Mouse (Mus musculus): ENCODE measurements around the gene Agl. TPM values are rescaled to one million over a fixed set of nuclear protein-coding genes. Genes with fewer than 3 reads are reported as not detected.
"Not testable (repeated sequence)": the region's sequence is repeated elsewhere in the genome, so short reads cannot be mapped to it uniquely, and the experiment has no call there.

The Agl gene
- polyA plus RNA-seq, 1 experiment from 2014 or later = 24.0 TPM

DNA sequence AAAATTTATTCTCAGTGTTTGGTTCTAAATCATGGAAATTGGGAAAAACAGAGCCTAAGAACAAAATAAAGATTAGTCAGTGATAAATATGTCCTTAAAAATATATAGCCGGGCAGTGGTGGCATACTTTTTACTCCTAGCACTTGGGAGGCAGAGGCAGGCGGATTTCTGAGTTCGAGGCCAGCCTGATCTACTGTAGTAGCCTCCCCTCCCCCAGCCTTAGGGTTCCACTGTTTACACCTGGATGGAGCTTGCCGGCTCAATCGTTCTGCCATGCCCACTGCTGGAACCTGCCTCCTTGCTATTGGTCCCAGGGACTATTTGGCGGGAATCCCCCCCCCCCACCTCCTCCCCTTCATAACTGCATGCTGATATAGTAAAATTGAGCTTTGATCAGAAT lies 2.4 kb upstream of the Agl start:
- H3K4me3 ChIP-seq; H3K9ac ChIP-seq; H3K4me1 ChIP-seq; H3K27me3 ChIP-seq; H3K27ac ChIP-seq; H3K36me3 ChIP-seq; H3K9me3 ChIP-seq; ATAC-seq (ENCODE audit: insufficient number of reproducible peaks, low FRiP score, low TSS enrichment, low read depth); H3K4me2 ChIP-seq: not testable (repeated sequence)
- WGBS = 77% methylated on average over 6 of the region's 6 CpGs

GRCm38 (mm10) chr3:116809221-116809620 lies 1.3 kb upstream of the Agl start:
- Histone ChIP-seq H3K9me3 (no peaks in the 10 kb centered on the region), H3K27ac (no peak overlapping the region), H3K4me1 (peaks cover 7% of the 10 kb centered on the region; the same call in 1 of the 2 replicates), H3K4me3 (no peak overlapping the region), H3K27me3 (no peaks in the 10 kb centered on the region), H3K4me2 (no peak overlapping the region), H3K36me3 (no peaks in the 10 kb centered on the region), H3K9ac (no peak overlapping the region)
- ATAC-seq (ENCODE audit: insufficient number of reproducible peaks, low FRiP score, low TSS enrichment, low read depth) = no peak
- WGBS = 93% methylated on average over 6 of the region's 6 CpGs

GRCm38 (mm10) chr3:116808507-116809217 lies 696 bp upstream of the Agl start:
- Histone ChIP-seq H3K27ac (peak overlapping the region; percentile 93), H3K9ac (peak overlapping the region; percentile 62), H3K9me3 (no peaks in the 10 kb centered on the region), H3K4me1 (peaks cover 7% of the 10 kb centered on the region; the same call in 1 of the 2 replicates), H3K27me3 (no peaks in the 10 kb centered on the region), H3K36me3 (no peaks in the 10 kb centered on the region), H3K4me3 (peak overlapping the region; percentile 76), H3K4me2 (peak overlapping the region; percentile 69)
- 61% methylated on average over 10 of the region's 10 CpGs for WGBS
- ATAC-seq (ENCODE audit: insufficient number of reproducible peaks, low FRiP score, low TSS enrichment, low read depth) = no peak

DNA sequence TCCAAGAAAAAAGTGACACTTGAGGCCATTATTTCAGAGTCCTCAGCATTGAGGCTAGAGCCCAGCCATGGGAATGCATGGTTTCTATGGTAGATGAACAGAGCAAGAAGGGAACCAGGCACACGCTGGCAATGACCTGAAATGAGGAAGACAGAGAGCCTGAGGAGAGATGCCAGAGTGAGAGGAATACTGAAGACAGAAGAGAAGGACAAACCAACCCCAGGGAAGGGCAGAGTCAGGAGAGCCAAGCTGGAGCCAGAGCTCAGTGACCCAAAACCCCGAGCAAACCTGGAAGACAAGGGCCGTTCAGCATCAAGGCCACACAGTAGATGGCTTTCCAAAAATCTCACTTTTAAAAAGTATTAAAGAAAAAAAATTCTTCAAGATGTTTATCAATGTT lies 2.1 kb downstream of the Agl start:
- no peak overlapping the region for H3K4me2 ChIP-seq
- H3K27me3 ChIP-seq = no peaks in the 10 kb centered on the region
- peaks cover 8% of the 10 kb centered on the region; the same call in 1 of the 2 replicates for H3K36me3 ChIP-seq
- 82% methylated on average over 3 of the region's 3 CpGs for WGBS
- ATAC-seq (ENCODE audit: insufficient number of reproducible peaks, low FRiP score, low TSS enrichment, low read depth) = no peak
- no peak overlapping the region for H3K4me3 ChIP-seq
- no peak overlapping the region for H3K27ac ChIP-seq
- no peak overlapping the region for H3K9ac ChIP-seq
- no peaks in the 10 kb centered on the region for H3K9me3 ChIP-seq
- peaks cover 7% of the 10 kb centered on the region; the same call in 1 of the 2 replicates for H3K4me1 ChIP-seq

- Histone ChIP-seq H3K4me1 (peaks cover 7% of the 10 kb centered on the region; the same call in 1 of the 2 replicates), H3K4me3 (no peak overlapping the region), H3K27ac (no peak overlapping the region), H3K27me3 (no peaks in the 10 kb centered on the region), H3K9ac (no peak overlapping the region), H3K36me3 (peaks cover 8% of the 10 kb centered on the region; the same call in 1 of the 2 replicates), H3K9me3 (no peaks in the 10 kb centered on the region), H3K4me2 (no peak overlapping the region)
- WGBS = 22% methylated on average over 6 of the region's 6 CpGs
- no peak for ATAC-seq (ENCODE audit: insufficient number of reproducible peaks, low FRiP score, low TSS enrichment, low read depth)
These were observed 3.1 kb downstream of the Agl start for GRCm38 (mm10) chr3:116804746-116805285.

DNA sequence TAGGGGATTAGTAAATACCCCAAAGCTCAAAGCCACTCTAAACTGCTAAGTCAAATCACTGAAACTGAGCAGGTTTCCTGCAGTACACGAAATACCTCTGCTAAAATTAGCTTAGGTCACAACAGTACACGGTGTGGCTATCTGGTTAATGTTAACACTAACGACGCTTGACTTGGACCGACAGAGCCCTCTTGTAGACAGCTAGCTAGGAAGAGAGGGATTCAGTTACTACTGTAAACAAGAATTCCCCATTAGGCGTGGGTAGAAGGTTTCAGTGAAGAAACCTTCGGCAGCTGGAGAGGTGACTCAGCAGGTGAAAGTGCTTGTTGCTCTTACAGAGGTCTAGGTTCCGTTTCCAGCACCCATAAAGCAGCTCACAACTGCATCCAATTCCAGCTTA lies 6.2 kb downstream of the Agl start:
- H3K4me2 ChIP-seq = no peak overlapping the region
- H3K27me3 ChIP-seq = no peaks in the 10 kb centered on the region
- WGBS = 47% methylated on average over 8 of the region's 8 CpGs
- H3K9ac ChIP-seq = no peak overlapping the region
- no peaks in the 10 kb centered on the region for H3K9me3 ChIP-seq
- peaks cover 15% of the 10 kb centered on the region for H3K36me3 ChIP-seq
- H3K4me3 ChIP-seq = no peak overlapping the region
- no peak overlapping the region for H3K27ac ChIP-seq
- no peaks in the 10 kb centered on the region for H3K4me1 ChIP-seq
- no peak for ATAC-seq (ENCODE audit: insufficient number of reproducible peaks, low FRiP score, low TSS enrichment, low read depth)

- no peak overlapping the region for H3K9ac ChIP-seq
- no peak overlapping the region for H3K27ac ChIP-seq
- H3K9me3 ChIP-seq = no peaks in the 10 kb centered on the region
- H3K36me3 ChIP-seq = peaks cover 15% of the 10 kb centered on the region
- no peaks in the 10 kb centered on the region for H3K4me1 ChIP-seq
- 61% methylated on average over 4 of the region's 4 CpGs for WGBS
- no peak overlapping the region for H3K4me2 ChIP-seq
- ATAC-seq (ENCODE audit: insufficient number of reproducible peaks, low FRiP score, low TSS enrichment, low read depth) = no peak
- H3K4me3 ChIP-seq = no peak overlapping the region
- H3K27me3 ChIP-seq = no peaks in the 10 kb centered on the region
These were observed 9.0 kb downstream of the Agl start for GRCm38 (mm10) chr3:116798821-116799510.

- Histone ChIP-seq H3K9ac (no peak overlapping the region), H3K27me3 (no peaks in the 10 kb centered on the region), H3K4me1 (no peaks in the 10 kb centered on the region), H3K4me2 (no peak overlapping the region), H3K4me3 (no peak overlapping the region), H3K9me3 (no peaks in the 10 kb centered on the region), H3K27ac (no peak overlapping the region), H3K36me3 (peaks cover 56% of the 10 kb centered on the region)
- 84% methylated on average over 5 of the region's 5 CpGs for WGBS
- no peak for ATAC-seq (ENCODE audit: insufficient number of reproducible peaks, low FRiP score, low TSS enrichment, low read depth)
These were observed 19.1 kb downstream of the Agl start for GRCm38 (mm10) chr3:116788851-116789250.

DNA sequence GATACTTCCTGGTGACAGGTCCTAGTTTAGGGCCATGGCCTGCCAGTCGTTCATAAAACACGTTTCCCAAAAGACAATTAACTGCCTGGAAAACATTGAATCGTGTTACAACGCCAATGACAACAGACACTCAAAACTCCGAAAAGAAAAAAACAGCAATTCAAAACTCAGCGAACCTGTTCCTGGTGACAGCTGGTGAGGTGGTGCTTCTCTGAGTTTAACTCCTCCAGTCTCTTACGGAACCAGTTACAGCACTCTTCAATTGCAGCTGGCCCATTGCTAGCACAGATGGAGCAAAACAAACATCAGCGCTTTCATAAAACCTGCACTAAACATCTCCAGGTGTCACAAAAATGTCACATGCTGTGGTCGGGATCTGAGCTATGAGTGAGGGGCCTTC lies 21.4 kb downstream of the Agl start:
- Histone ChIP-seq H3K27ac (no peak overlapping the region), H3K27me3 (no peaks in the 10 kb centered on the region), H3K4me3 (no peak overlapping the region), H3K9me3 (no peaks in the 10 kb centered on the region), H3K9ac (no peak overlapping the region), H3K4me1 (no peaks in the 10 kb centered on the region), H3K36me3 (peaks cover 62% of the 10 kb centered on the region), H3K4me2 (no peak overlapping the region)
- 33% methylated on average over 9 of the region's 9 CpGs for WGBS
- ATAC-seq (ENCODE audit: insufficient number of reproducible peaks, low FRiP score, low TSS enrichment, low read depth) = no peak

DNA sequence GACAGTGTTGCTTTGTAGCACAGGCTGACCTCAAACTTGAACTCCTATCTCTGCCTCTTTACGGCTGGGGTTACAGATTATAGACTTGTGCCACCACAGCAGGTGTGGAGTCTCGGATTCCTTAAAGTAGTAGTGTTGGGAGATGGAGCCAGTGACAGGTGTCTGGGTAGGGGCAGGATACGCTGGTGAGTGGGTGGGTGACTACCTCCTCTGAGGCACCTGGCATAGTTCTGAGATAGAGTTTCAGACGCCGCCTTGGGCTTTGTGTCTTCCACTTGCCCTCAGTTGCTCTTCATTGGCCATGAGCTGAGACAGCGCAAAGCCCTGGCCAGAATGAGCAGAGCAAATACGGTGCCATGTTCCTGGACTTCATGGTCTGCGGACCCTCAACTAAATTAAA lies 22.1 kb downstream of the Agl start:
- no peak overlapping the region for H3K27ac ChIP-seq
- H3K4me2 ChIP-seq = no peak overlapping the region
- no peaks in the 10 kb centered on the region for H3K4me1 ChIP-seq
- H3K4me3 ChIP-seq = no peak overlapping the region
- H3K9ac ChIP-seq = no peak overlapping the region
- H3K27me3 ChIP-seq = no peaks in the 10 kb centered on the region
- 87% methylated on average over 8 of the region's 8 CpGs for WGBS
- H3K9me3 ChIP-seq = no peaks in the 10 kb centered on the region
- ATAC-seq (ENCODE audit: insufficient number of reproducible peaks, low FRiP score, low TSS enrichment, low read depth) = no peak
- peaks cover 63% of the 10 kb centered on the region for H3K36me3 ChIP-seq

- Histone ChIP-seq H3K9me3 (no peaks in the 10 kb centered on the region), H3K36me3 (peaks cover 67% of the 10 kb centered on the region), H3K4me1 (no peaks in the 10 kb centered on the region), H3K4me3 (no peak overlapping the region), H3K27me3 (no peaks in the 10 kb centered on the region), H3K4me2 (no peak overlapping the region), H3K9ac (no peak overlapping the region), H3K27ac (no peak overlapping the region)
- WGBS = 92% methylated on average over 8 of the region's 8 CpGs
- no peak for ATAC-seq (ENCODE audit: insufficient number of reproducible peaks, low FRiP score, low TSS enrichment, low read depth)
These were observed 23.2 kb downstream of the Agl start for GRCm38 (mm10) chr3:116784811-116785210.

- Histone ChIP-seq H3K9me3 (no peaks in the 10 kb centered on the region), H3K4me1 (no peaks in the 10 kb centered on the region), H3K36me3 (peaks cover 65% of the 10 kb centered on the region), H3K27me3 (no peaks in the 10 kb centered on the region), H3K4me2 (no peak overlapping the region), H3K4me3 (no peak overlapping the region), H3K9ac (no peak overlapping the region), H3K27ac (no peak overlapping the region)
- 90% methylated on average over 12 of the region's 12 CpGs for WGBS
- no peak for ATAC-seq (ENCODE audit: insufficient number of reproducible peaks, low FRiP score, low TSS enrichment, low read depth)
These were observed 23.7 kb downstream of the Agl start for GRCm38 (mm10) chr3:116784290-116784689.
